Mouse (Mus musculus) adrenal gland, postnatal 4 days (tissue): ENCODE data around the gene Syne1. TPM values are rescaled to one million over a fixed set of nuclear protein-coding genes. Genes with fewer than 3 reads are reported as not detected.

Experiments used
- DNase-seq, 2 experiments: peaks; one replicate each; pipeline ENCODE4 v3.0.0; 2021 to 2022; ENCODE audit warnings: low spot score in 2 of 2, mixed read lengths in 2 of 2
- total RNA-seq, 2 experiments: library from RNA; stranded (reverse); gene quantifications; 2 replicates each; pipeline ENCODE4 v1.2.3; 2021

Gene Syne1
- total RNA-seq, 2 experiments from 2014 or later = 24.9 to 25.9 TPM

GRCm38 (mm10) chr10:5008795-5009366, 542.4 kb downstream of the Syne1 start:
- no peak for DNase-seq

DNA sequence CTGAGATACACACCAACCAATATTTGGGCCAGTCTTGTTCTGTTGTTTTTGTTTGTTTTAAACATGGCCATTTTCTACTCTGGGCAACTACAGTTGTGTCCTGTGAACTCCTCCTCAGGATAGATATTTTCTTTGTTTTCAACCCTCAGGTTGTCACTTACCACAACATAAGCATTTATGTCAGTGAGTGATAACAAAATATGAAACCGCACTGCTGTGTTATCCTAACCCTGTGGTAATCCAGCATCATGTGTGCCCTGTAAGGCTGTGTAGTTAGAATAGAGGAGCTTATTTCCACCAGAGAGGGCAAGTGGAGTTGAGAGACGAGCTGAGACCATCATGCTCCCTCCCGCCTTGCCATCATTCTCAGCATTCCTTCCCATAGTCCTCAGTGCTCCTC, 554.7 kb downstream of the Syne1 start:
- no peak for DNase-seq

- no peak for DNase-seq
Measured at GRCm38 (mm10) chr10:4993802-4994201, 557.5 kb downstream of the Syne1 start.

GRCm38 (mm10) chr10:4983919-4984318, 567.4 kb downstream of the Syne1 start:
- DNase-seq = no peak

GRCm38 (mm10) chr10:4977374-4977773, 573.9 kb downstream of the Syne1 start:
- DNase-seq = no peak

DNA sequence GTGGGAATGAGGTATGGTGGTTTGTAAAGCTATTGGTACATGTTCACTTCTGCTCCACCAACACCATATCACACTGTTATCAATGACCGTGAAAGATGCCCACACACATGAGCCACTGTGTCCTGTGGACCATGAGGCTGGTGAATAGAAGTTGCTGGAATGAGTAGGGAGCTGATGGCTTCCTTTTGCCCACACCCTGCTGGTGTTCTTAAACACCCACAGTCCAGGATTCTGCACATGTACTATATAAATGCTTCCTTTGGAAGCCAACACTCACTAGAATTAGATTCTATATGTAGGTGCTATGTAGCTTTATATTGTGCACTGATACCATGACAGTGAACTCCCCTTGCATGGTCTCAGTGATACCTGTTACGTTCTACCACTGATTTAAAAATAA, 574.7 kb downstream of the Syne1 start:
- no peak for DNase-seq

DNA sequence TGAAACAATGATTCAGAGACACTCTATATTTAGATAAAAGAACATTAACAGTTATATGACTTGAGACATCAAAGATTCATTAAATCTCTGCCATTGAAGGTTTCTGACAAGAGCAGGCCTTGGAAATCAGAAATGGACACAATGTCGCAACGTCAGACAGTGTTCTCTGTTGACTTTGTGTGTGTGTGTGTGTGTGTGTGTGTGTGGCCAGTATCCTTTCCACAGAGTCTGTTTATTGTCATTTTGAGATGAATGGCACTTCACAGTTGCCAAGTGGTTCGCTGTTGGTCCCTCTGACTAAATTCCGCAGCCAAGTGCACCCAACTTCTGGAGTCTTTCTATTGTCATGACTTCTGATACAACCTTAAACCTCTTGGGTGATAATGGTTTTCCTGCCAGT, 577.0 kb downstream of the Syne1 start:
- DNase-seq = no peak

GRCm38 (mm10) chr10:4972026-4972425, 579.3 kb downstream of the Syne1 start:
- no peak for DNase-seq

GRCm38 (mm10) chr10:4971586-4971985, 579.7 kb downstream of the Syne1 start:
- no peak for DNase-seq

DNA sequence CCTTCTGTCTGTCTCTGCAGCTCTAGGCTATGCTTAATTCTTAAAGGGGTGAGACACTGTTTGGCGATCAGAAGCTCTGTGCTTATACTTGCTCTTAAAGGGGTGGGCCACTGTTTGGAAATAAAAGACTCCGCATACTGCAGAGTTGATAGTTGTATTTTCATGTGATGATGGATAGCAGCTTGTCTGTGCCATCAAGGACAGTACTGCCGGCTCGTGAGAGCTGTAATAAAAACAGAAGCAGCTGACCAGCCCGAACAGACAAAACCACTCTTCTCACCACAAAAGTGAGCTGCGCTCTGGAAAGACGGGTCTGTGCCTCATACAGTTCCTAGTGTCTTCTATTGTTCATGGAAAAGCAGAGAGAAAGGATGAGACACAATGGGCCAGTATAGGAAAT, 580.1 kb downstream of the Syne1 start:
- DNase-seq = no peak

Other genes starting within 250 kb of the Syne1 start
- gene Myct1, start 42.3 kb upstream of the Syne1 start, total RNA-seq = 1 to 10 TPM; 7.2 to 8.4 TPM
- under 1 TPM; 0.45 to 0.87 TPM for gene Vip, start 87.7 kb upstream of the Syne1 start, total RNA-seq